Mouse (Mus musculus): ENCODE results near the gene Ren1.

DNA sequence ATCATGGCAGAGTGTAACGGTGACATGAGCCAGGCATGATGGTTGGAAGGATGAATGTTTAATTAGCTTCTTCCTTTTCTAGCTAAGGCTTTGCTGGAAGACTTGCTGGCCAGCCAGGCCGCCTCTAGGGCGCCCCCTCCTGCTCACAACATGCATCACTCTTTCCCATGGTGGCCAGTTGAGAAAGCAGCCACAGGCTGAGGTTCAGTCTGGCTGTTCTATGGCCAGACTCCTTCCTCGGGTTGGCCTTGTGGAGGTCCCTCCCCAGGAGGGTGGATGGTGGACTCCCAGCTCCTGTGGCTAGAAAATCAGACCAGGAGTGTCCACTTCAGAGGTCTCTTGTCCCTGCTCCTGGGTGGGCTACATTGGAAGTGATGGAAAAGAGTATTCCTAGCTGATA lies 43.5 kb upstream of the Ren1 start:
- TF ChIP-seq CTCF (conservative IDR thresholded peaks at IDR 0.05; ENCODE audit: low read length) (peak; percentile 74), POU5F1 (IDR thresholded peaks at IDR 0.05; ENCODE audit: borderline replicate concordance, low read length) (no peak), NANOG (IDR thresholded peaks at IDR 0.05; ENCODE audit: borderline replicate concordance, low read length) (no peak)
